Mouse (Mus musculus): Measurements from ENCODE around the gene Olfr1211. TPM values are rescaled to one million over a fixed set of nuclear protein-coding genes. Genes with fewer than 3 reads are reported as not detected.

Olfr1211 gene
- polyA plus RNA-seq (2016; fragmentation: Nextera tagmentation; extraction: Ambion mirVana): not detected in 2 replicates

- Histone ChIP-seq H3K9me3 (no peaks in the 10 kb centered on the region), H3K9ac (replicated peaks) (no peak within 1 kb of the TSS), H3K27me3 (no peaks in the 10 kb centered on the region), H3K4me2 (no peak within 1 kb of the TSS), H3K36me3 (no peaks in the 10 kb centered on the region), H3K4me3 (replicated peaks) (no peak within 1 kb of the TSS), H3K27ac (no peak within 1 kb of the TSS), H3K4me1 (replicated peaks) (no peaks in the 10 kb centered on the region)
- 91% methylated on average over 1 of the region's 1 CpGs for WGBS
- no peak for ATAC-seq (ENCODE audit: insufficient number of reproducible peaks, insufficient read depth, low FRiP score, low TSS enrichment, low read depth)
Measured at GRCm38 (mm10) chr2:88938011-88938410, at the start of gene Olfr1211. Olfr1211 (minus strand) TSS chr2:88938111.

DNA sequence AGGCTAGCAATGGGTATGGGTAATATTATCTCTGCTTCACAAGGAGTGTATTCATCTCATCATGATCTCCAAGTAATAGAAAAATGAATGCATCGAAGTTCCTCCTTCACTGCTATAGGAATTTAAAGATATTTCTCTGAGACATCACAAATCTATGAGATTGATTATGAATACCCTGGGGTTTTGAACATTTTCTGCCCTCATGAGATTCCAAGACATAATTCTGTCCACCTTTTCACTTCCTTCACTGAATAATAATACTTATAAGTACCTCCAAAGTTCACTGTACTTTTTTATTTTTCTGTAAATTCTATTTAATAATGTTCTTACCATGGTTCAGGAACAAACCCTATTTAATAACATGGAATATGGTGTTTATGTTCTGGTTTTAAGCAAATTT lies 42.3 kb upstream of the Olfr1211 start, which contains the start of gene Gm13762:
Gm13762 (minus strand) TSS at position 101 of the 400 bp plus-strand sequence.
- WGBS: 74% methylated on average over 1 of the region's 1 CpGs
- H3K4me1 ChIP-seq (replicated peaks): no peaks in the 10 kb centered on the region

GRCm38 (mm10) chr2:88953669-88954068 lies 15.8 kb upstream of the Olfr1211 start, which contains the start of gene Olfr1212:
Olfr1212 (plus strand) TSS chr2:88953969.
- H3K9me3 ChIP-seq: no peaks in the 10 kb centered on the region
- H3K4me2 ChIP-seq: no peak within 1 kb of the TSS
- H3K36me3 ChIP-seq: no peaks in the 10 kb centered on the region
- no peak within 1 kb of the TSS for H3K9ac ChIP-seq (replicated peaks)
- H3K27me3 ChIP-seq: no peaks in the 10 kb centered on the region
- H3K4me3 ChIP-seq (replicated peaks): no peak within 1 kb of the TSS
- no peaks in the 10 kb centered on the region for H3K4me1 ChIP-seq (replicated peaks)
- no peak within 1 kb of the TSS for H3K27ac ChIP-seq
- no peak for ATAC-seq (ENCODE audit: insufficient number of reproducible peaks, insufficient read depth, low FRiP score, low TSS enrichment, low read depth)

More for the DNA sequence above, 42.3 kb upstream of the Olfr1211 start, which contains the start of gene Gm13762:
- ATAC-seq (ENCODE audit: insufficient number of reproducible peaks, insufficient read depth, low FRiP score, low TSS enrichment, low read depth): no peak
- H3K9me3 ChIP-seq: no peaks in the 10 kb centered on the region
- no peak within 1 kb of the TSS for H3K4me3 ChIP-seq (replicated peaks)
- H3K9ac ChIP-seq (replicated peaks): no peak within 1 kb of the TSS
- no peak within 1 kb of the TSS for H3K27ac ChIP-seq
- no peaks in the 10 kb centered on the region for H3K27me3 ChIP-seq
- no peaks in the 10 kb centered on the region for H3K36me3 ChIP-seq
- no peak within 1 kb of the TSS for H3K4me2 ChIP-seq

GRCm38 (mm10) chr2:88915057-88915456 lies 22.9 kb downstream of the Olfr1211 start, which contains the start of gene Olfr1209:
Olfr1209 (minus strand) TSS chr2:88915157.
- Histone ChIP-seq H3K36me3 (no peaks in the 10 kb centered on the region), H3K27ac (no peak within 1 kb of the TSS), H3K4me3 (replicated peaks) (no peak within 1 kb of the TSS), H3K4me1 (replicated peaks) (no peaks in the 10 kb centered on the region), H3K27me3 (no peaks in the 10 kb centered on the region), H3K9me3 (no peaks in the 10 kb centered on the region), H3K4me2 (no peak within 1 kb of the TSS), H3K9ac (replicated peaks) (no peak within 1 kb of the TSS)
- no peak for ATAC-seq (ENCODE audit: insufficient number of reproducible peaks, insufficient read depth, low FRiP score, low TSS enrichment, low read depth)
- WGBS: 89% methylated on average over 3 of the region's 3 CpGs

- no peak within 1 kb of the TSS for H3K9ac ChIP-seq (replicated peaks)
- ATAC-seq (ENCODE audit: insufficient number of reproducible peaks, insufficient read depth, low FRiP score, low TSS enrichment, low read depth): no peak
- H3K36me3 ChIP-seq: no peaks in the 10 kb centered on the region
- H3K27ac ChIP-seq: no peak within 1 kb of the TSS
- no peaks in the 10 kb centered on the region for H3K4me1 ChIP-seq (replicated peaks)
- H3K4me3 ChIP-seq (replicated peaks): no peak within 1 kb of the TSS
- H3K27me3 ChIP-seq: no peaks in the 10 kb centered on the region
- H3K4me2 ChIP-seq: no peak within 1 kb of the TSS
- H3K9me3 ChIP-seq: no peaks in the 10 kb centered on the region
Measured at GRCm38 (mm10) chr2:88902211-88902610, 35.7 kb downstream of the Olfr1211 start, which contains the start of gene Olfr1208. Olfr1208 (minus strand) TSS chr2:88902311.

Other genes with a start within 250 kb of the Olfr1211 start
- not detected in 2 replicates for gene Olfr1195, start 248.9 kb downstream of the Olfr1211 start, polyA plus RNA-seq (2016; fragmentation: Nextera tagmentation; extraction: Ambion mirVana)
- gene Olfr1196, start 233.5 kb downstream of the Olfr1211 start, polyA plus RNA-seq (2016; fragmentation: Nextera tagmentation; extraction: Ambion mirVana): not detected in 2 replicates
- not detected in 2 replicates for gene Olfr1197, start 205.7 kb downstream of the Olfr1211 start, polyA plus RNA-seq (2016; fragmentation: Nextera tagmentation; extraction: Ambion mirVana)
- gene Olfr1198, start 186.7 kb downstream of the Olfr1211 start, polyA plus RNA-seq (2016; fragmentation: Nextera tagmentation; extraction: Ambion mirVana): not detected in 2 replicates
- gene Olfr1199, start 177.6 kb downstream of the Olfr1211 start, polyA plus RNA-seq (2016; fragmentation: Nextera tagmentation; extraction: Ambion mirVana): not detected in 2 replicates
- not detected in 2 replicates for gene Olfr1200, start 167.6 kb downstream of the Olfr1211 start, polyA plus RNA-seq (2016; fragmentation: Nextera tagmentation; extraction: Ambion mirVana)
- not detected in 2 replicates for gene Olfr1201, start 145.1 kb downstream of the Olfr1211 start, polyA plus RNA-seq (2016; fragmentation: Nextera tagmentation; extraction: Ambion mirVana)
- gene Olfr1202, start 123.6 kb downstream of the Olfr1211 start, polyA plus RNA-seq (2016; fragmentation: Nextera tagmentation; extraction: Ambion mirVana): 0.05 TPM in 1 of 2 replicates, not detected in the other
- gene Olfr1205, start 108.4 kb downstream of the Olfr1211 start, polyA plus RNA-seq (2016; fragmentation: Nextera tagmentation; extraction: Ambion mirVana): not detected in 2 replicates
- gene Olfr1204, start 88.8 kb downstream of the Olfr1211 start, polyA plus RNA-seq (2016; fragmentation: Nextera tagmentation; extraction: Ambion mirVana): not detected in 2 replicates
- not detected in 2 replicates for gene Olfr1206, start 74.9 kb downstream of the Olfr1211 start, polyA plus RNA-seq (2016; fragmentation: Nextera tagmentation; extraction: Ambion mirVana)
- gene Olfr1208, start 35.8 kb downstream of the Olfr1211 start, polyA plus RNA-seq (2016; fragmentation: Nextera tagmentation; extraction: Ambion mirVana): not detected in 2 replicates
- not detected in 2 replicates for gene Olfr1209, start 23.0 kb downstream of the Olfr1211 start, polyA plus RNA-seq (2016; fragmentation: Nextera tagmentation; extraction: Ambion mirVana)
- gene Olfr1212, start 15.9 kb upstream of the Olfr1211 start, polyA plus RNA-seq (2016; fragmentation: Nextera tagmentation; extraction: Ambion mirVana): not detected in 2 replicates
- gene Gm13762, start 42.2 kb upstream of the Olfr1211 start, polyA plus RNA-seq (2016; fragmentation: Nextera tagmentation; extraction: Ambion mirVana): not detected in 2 replicates
- gene Olfr1214, start 54.5 kb upstream of the Olfr1211 start, polyA plus RNA-seq (2016; fragmentation: Nextera tagmentation; extraction: Ambion mirVana): not detected in 2 replicates
- not detected in 2 replicates for gene Olfr1215, start 68.9 kb upstream of the Olfr1211 start, polyA plus RNA-seq (2016; fragmentation: Nextera tagmentation; extraction: Ambion mirVana)
- not detected in 2 replicates for gene Olfr1216, start 80.2 kb upstream of the Olfr1211 start, polyA plus RNA-seq (2016; fragmentation: Nextera tagmentation; extraction: Ambion mirVana)
- gene Olfr1217, start 94.0 kb upstream of the Olfr1211 start, polyA plus RNA-seq (2016; fragmentation: Nextera tagmentation; extraction: Ambion mirVana): not detected in 2 replicates
- gene Olfr1218, start 123.1 kb upstream of the Olfr1211 start, polyA plus RNA-seq (2016; fragmentation: Nextera tagmentation; extraction: Ambion mirVana): not detected in 2 replicates
- gene Olfr1219, start 145.4 kb upstream of the Olfr1211 start, polyA plus RNA-seq (2016; fragmentation: Nextera tagmentation; extraction: Ambion mirVana): not detected in 2 replicates
- not detected in 2 replicates for gene Olfr1220, start 168.7 kb upstream of the Olfr1211 start, polyA plus RNA-seq (2016; fragmentation: Nextera tagmentation; extraction: Ambion mirVana)
- gene Olfr1221, start 179.2 kb upstream of the Olfr1211 start, polyA plus RNA-seq (2016; fragmentation: Nextera tagmentation; extraction: Ambion mirVana): not detected in 2 replicates
- not detected in 2 replicates for gene Olfr1222, start 194.9 kb upstream of the Olfr1211 start, polyA plus RNA-seq (2016; fragmentation: Nextera tagmentation; extraction: Ambion mirVana)
- gene Olfr1223, start 213.4 kb upstream of the Olfr1211 start, polyA plus RNA-seq (2016; fragmentation: Nextera tagmentation; extraction: Ambion mirVana): not detected in 2 replicates
- not detected in 2 replicates for gene Olfr1224-ps1, start 226.0 kb upstream of the Olfr1211 start, polyA plus RNA-seq (2016; fragmentation: Nextera tagmentation; extraction: Ambion mirVana)
- gene Olfr1225, start 236.6 kb upstream of the Olfr1211 start, polyA plus RNA-seq (2016; fragmentation: Nextera tagmentation; extraction: Ambion mirVana): not detected in 2 replicates

All from limb, embryonic 12.5 days (tissue).